In the genomic region with DNA sequence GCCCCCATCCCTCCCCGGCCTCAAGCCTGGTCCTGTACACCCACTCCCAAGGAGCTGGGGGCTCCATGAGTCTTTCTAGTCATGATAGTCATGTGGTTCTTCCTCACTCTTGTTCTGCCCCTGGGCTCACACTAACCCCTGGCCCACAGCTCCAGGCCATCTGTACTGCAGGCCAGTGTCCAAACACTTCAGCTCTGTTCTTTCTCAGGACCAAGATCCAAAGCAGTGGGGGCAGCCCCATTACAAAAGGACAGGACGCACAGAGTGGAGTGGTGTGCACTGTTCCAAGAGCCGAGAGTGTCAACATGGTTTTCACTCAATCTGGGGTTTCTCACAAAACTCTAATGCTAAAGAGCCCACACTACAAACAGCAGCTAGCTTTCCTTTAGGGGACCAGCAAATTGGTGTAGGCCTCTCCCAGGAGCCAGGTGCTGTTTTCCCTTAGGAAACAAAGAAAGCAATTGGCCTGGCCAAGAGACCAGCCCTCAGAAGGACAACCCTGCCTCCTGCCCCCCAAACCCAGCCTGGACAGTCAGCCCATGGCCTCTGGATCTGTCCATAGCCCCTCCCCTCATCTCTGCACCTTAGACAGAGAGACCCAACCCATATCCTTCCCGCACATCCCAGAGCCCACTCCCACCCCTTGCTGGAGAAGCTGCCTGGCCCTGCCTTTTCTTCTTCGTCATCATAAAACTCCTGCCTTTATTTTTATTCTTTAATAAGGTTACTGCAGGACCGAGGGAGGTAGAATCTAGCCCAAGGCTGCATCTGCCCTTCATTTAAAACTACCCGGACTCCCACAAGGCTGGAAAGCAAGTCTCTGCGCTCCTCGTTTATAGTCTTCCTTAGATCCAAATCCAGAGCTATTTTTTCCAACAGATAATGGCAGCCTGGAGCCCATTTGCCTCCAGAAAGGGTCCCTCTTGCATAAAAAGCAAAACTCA, we compare ENCODE assay signal across 10 mouse cellular contexts.
DNase-seq lines count a peak whose midpoint lies in the region; ATAC-seq and TF ChIP-seq lines count a peak whose summit lies in the region.
"Had no signal": no experiment of that assay in that cellular context is flagged by ENCODE, and none has a peak within 500 bp of the region (broad histone marks: within the 10 kb centered on the region; RNA-seq: fewer than 3 reads in every experiment).

No protein-coding gene starts in this region.

- H3K4me1 ChIP-seq in heart, embryonic 11.5 days (ENCODE audit: control insufficient read depth, insufficient read depth, low read length), result peaks cover 6% of the 10 kb centered on the region; the same call in 1 of the 2 replicates
- peaks cover 19% of the 10 kb centered on the region for H3K4me1 ChIP-seq in limb, embryonic 14.5 days (ENCODE audit: control insufficient read depth, insufficient read depth, low read length)
- H3K4me1 ChIP-seq: megakaryocyte, embryonic 14.5 days had no signal

- H3K27me3 ChIP-seq in heart, embryonic 11.5 days (ENCODE audit: control insufficient read depth, insufficient read depth, low read length), result no peaks in the 10 kb centered on the region
- H3K27me3 ChIP-seq in limb, embryonic 14.5 days (ENCODE audit: control insufficient read depth, insufficient read depth, low read length), result no peaks in the 10 kb centered on the region
- H3K27me3 ChIP-seq: heart, embryonic 15.5 days; megakaryocyte, embryonic 14.5 days had no signal

- TF ChIP-seq POLR2A in limb, embryonic 14.5 days (IDR thresholded peaks at IDR 0.05; ENCODE audit: borderline replicate concordance, extremely low read depth, insufficient read depth, insufficient read length), result no peak

- no peaks in the 10 kb centered on the region for H3K36me3 ChIP-seq in heart, embryonic 11.5 days (ENCODE audit: control insufficient read depth, insufficient read depth, low read length)
- no peaks in the 10 kb centered on the region for H3K36me3 ChIP-seq in limb, embryonic 14.5 days (ENCODE audit: control insufficient read depth, insufficient read depth, low read length)
- H3K36me3 ChIP-seq: heart, embryonic 15.5 days had no signal

- no peak overlapping the region for H3K4me3 ChIP-seq in heart, embryonic 11.5 days (ENCODE audit: low read depth, low read length)
- no peak overlapping the region for H3K4me3 ChIP-seq in limb, embryonic 14.5 days (replicated peaks; ENCODE audit: low read length)
- H3K4me3 ChIP-seq: heart, embryonic 15.5 days; megakaryocyte, embryonic 14.5 days had no signal

- H3K4me2 ChIP-seq in heart, embryonic 11.5 days, result no peak overlapping the region
- no peak overlapping the region for H3K4me2 ChIP-seq in limb, embryonic 14.5 days (replicated peaks; ENCODE audit: low read depth, low read length, severe bottlenecking)
- H3K4me2 ChIP-seq: heart, embryonic 15.5 days had no signal

- H3K9me3 ChIP-seq in heart, embryonic 11.5 days (replicated peaks; ENCODE audit: control insufficient read depth, low read length), result no peaks in the 10 kb centered on the region
- H3K9me3 ChIP-seq in limb, embryonic 14.5 days (ENCODE audit: control insufficient read depth, low read length), result no peaks in the 10 kb centered on the region
- H3K9me3 ChIP-seq: heart, embryonic 15.5 days had no signal

- no peak for ATAC-seq in heart, embryonic 11.5 days (replicated peaks; ENCODE audit: insufficient number of reproducible peaks, low FRiP score, low TSS enrichment)
- peak; percentile 42 for ATAC-seq in limb, embryonic 14.5 days (ENCODE audit: low FRiP score, low read depth)
- no peak for ATAC-seq in monocyte, adult 5-6 weeks (replicated peaks; ENCODE audit: insufficient number of reproducible peaks, low FRiP score, low TSS enrichment, poor library complexity, severe bottlenecking)

- H3K27ac ChIP-seq in heart, embryonic 11.5 days (ENCODE audit: low read depth, low read length), result no peak overlapping the region
- H3K27ac ChIP-seq in limb, embryonic 14.5 days (replicated peaks; ENCODE audit: low read depth, low read length), result peak overlapping the region; percentile 67
- H3K27ac ChIP-seq: heart, embryonic 15.5 days had no signal

- WGBS in heart, embryonic 11.5 days (ENCODE audit: insufficient replicate concordance), result 78% methylated on average over 9 of the region's 9 CpGs
- 43% methylated on average over 9 of the region's 9 CpGs for WGBS in limb, embryonic 14.5 days

- peak; percentile 67 to 81 for DNase-seq in heart, adult 18-20 months
- peak; percentile 16 for DNase-seq in urinary bladder, postnatal 14 days (ENCODE audit: low spot score)
- no peak for DNase-seq in urinary bladder, postnatal 25 days (ENCODE audit: low spot score)
- peak; percentile 57 for DNase-seq in limb, embryonic 14.5 days (ENCODE audit: low spot score)
- no peak for DNase-seq in layer of hippocampus, adult 18-20 months (ENCODE audit: low spot score in 2 of 2)
- DNase-seq in layer of hippocampus, postnatal 10 days (ENCODE audit: low spot score in 2 of 2), result no peak

- no peak overlapping the region for H3K9ac ChIP-seq in heart, embryonic 11.5 days (ENCODE audit: low read depth, low read length)
- H3K9ac ChIP-seq in limb, embryonic 14.5 days (ENCODE audit: low read depth, low read length, severe bottlenecking), result no peak overlapping the region
- H3K9ac ChIP-seq: heart, embryonic 15.5 days had no signal

Comparison
In these comparisons a context has a peak if more than half of its experiments do, and no peak if none do; other contexts are left out.
1. DNase-seq: peak in heart, adult 18-20 months (2 of 2), urinary bladder, postnatal 14 days (single experiment) and limb, embryonic 14.5 days (single experiment); none in urinary bladder, postnatal 25 days (single experiment), layer of hippocampus, adult 18-20 months (0 of 2) and layer of hippocampus, postnatal 10 days (0 of 2).